Mouse (Mus musculus): ENCODE data around the gene Gcnt2. TPM values are rescaled to one million over a fixed set of nuclear protein-coding genes. Genes with fewer than 3 reads are reported as not detected.

Gene Gcnt2
- total RNA-seq, 1 experiment, result 21.8 TPM

DNA sequence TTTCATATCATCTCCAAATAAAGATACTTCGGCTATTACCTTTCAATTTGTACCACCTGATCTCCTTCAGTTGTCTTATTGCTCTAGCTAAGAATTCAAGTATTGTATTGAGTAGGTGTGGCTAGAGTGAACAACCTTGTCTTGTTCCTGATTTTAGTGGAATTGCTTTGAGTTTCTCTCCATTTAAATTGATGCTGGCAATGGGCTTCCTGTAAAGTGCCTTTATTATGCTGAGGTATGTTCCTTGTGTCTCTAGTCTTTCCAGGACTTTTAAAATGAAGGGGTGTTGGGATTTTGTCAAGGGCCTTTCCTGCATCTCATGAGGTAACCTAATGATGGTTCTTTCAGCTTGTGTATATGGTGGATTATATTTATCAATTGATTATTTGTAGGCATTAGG lies 83.5 kb downstream of the Gcnt2 start:
- no peak for DNase-seq (ENCODE audit: low read depth, low spot score)
- H3K9me3 ChIP-seq (ENCODE audit: control insufficient read depth, insufficient read depth, low read depth, low read length), result no peaks in the 10 kb centered on the region
- TF ChIP-seq HCFC1 (IDR thresholded peaks at IDR 0.05; ENCODE audit: borderline replicate concordance, insufficient read depth, low read length), result no peak
- H3K9ac ChIP-seq (ENCODE audit: insufficient read depth, low read depth, low read length, poor library complexity, severe bottlenecking), result no peak overlapping the region
- in situ Hi-C loops (cut with MboI; ENCODE audit: low sequenced_read_pairs in 2 of 2, unreplicated experiment in 2 of 2), result no loop called here
- no peak overlapping the region for H3K4me3 ChIP-seq (ENCODE audit: insufficient read depth in 1 of 2, low read depth in 1 of 2, low read length in 2 of 2, poor library complexity in 1 of 2, severe bottlenecking in 1 of 2)
- peak overlapping the region; percentile 70; the same call in 1 of the 2 replicates for H3K27ac ChIP-seq (ENCODE audit: insufficient read depth, low read depth, low read length, poor library complexity, severe bottlenecking)
- H3K36me3 ChIP-seq (ENCODE audit: control insufficient read depth, insufficient read depth, low read length, poor library complexity, severe bottlenecking), result no peaks in the 10 kb centered on the region
- peaks cover 19 to 23% of the 10 kb centered on the region in 2 experiments for H3K4me1 ChIP-seq (ENCODE audit: control insufficient read depth in 2 of 2, insufficient read depth in 2 of 2, low read length in 2 of 2, poor library complexity in 1 of 2)

DNA sequence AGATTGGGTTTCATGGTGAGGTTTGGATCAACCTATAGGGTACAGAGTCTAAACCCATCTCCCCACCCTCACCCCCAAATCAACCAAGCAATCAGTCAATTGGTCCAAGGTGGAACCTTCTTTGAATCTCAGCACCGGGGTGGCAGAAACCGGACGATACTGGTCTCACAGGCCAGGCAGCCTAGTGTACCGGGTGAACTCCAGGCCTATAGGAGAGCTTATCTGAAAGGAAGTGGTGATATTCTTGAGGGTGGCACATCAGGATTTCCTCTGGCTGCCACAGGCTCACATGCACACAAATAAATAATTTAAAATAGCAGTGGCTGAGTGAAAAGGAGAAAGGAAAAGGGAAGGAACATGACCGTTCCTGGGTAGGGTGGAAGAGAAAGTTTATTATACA lies 84.4 kb downstream of the Gcnt2 start:
- no peaks in the 10 kb centered on the region for H3K36me3 ChIP-seq (ENCODE audit: control insufficient read depth, insufficient read depth, low read length, poor library complexity, severe bottlenecking)
- H3K9me3 ChIP-seq (ENCODE audit: control insufficient read depth, insufficient read depth, low read depth, low read length), result no peaks in the 10 kb centered on the region
- no peak for DNase-seq (ENCODE audit: low read depth, low spot score)
- peak overlapping the region; percentile 48 to 51 for H3K4me3 ChIP-seq (ENCODE audit: insufficient read depth in 1 of 2, low read depth in 1 of 2, low read length in 2 of 2, poor library complexity in 1 of 2, severe bottlenecking in 1 of 2)
- H3K27ac ChIP-seq (ENCODE audit: insufficient read depth, low read depth, low read length, poor library complexity, severe bottlenecking), result peak overlapping the region; percentile 85
- H3K9ac ChIP-seq (ENCODE audit: insufficient read depth, low read depth, low read length, poor library complexity, severe bottlenecking), result peak overlapping the region; percentile 70; the same call in 1 of the 2 replicates
- no peak for TF ChIP-seq MAFK (IDR thresholded peaks at IDR 0.05; ENCODE audit: insufficient read depth, low read depth, low read length)
- no peak for TF ChIP-seq HCFC1 (IDR thresholded peaks at IDR 0.05; ENCODE audit: borderline replicate concordance, insufficient read depth, low read length)
- no peak for TF ChIP-seq ZNF384 (IDR thresholded peaks at IDR 0.05; ENCODE audit: low read depth, low read length)
- TF ChIP-seq ZC3H11A (IDR thresholded peaks at IDR 0.05; ENCODE audit: borderline replicate concordance, low read depth, low read length), result no peak
- TF ChIP-seq CHD2 (IDR thresholded peaks at IDR 0.05; ENCODE audit: low read depth, low read length), result no peak
- H3K4me1 ChIP-seq (ENCODE audit: control insufficient read depth in 2 of 2, insufficient read depth in 2 of 2, low read length in 2 of 2, poor library complexity in 1 of 2), result peaks cover 16 to 21% of the 10 kb centered on the region in 2 experiments
- in situ Hi-C loops (cut with MboI; ENCODE audit: low sequenced_read_pairs in 2 of 2, unreplicated experiment in 2 of 2), result no loop called here

DNA sequence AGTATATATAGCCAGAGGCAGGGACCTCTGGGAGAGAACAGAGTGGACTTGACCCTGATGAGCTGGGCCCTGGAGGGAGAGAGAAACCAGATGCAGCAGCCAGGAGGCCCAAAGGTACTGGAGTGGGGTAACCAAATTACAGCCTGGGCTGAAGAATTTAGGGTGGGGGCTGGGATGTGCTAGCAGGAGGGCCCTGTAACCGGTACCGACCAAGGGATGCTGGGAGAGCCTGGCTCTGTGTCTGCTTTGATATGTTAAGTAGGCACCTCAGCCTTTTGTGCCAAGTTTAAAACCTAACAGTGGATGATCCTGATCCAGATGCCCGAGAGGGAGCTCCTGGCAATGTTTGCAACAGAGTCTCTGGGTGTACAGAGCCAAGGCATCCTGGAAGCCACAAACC lies 84.8 kb downstream of the Gcnt2 start:
- peak overlapping the region; percentile 70; the same call in 1 of the 2 replicates for H3K9ac ChIP-seq (ENCODE audit: insufficient read depth, low read depth, low read length, poor library complexity, severe bottlenecking)
- no peak for TF ChIP-seq ZNF384 (IDR thresholded peaks at IDR 0.05; ENCODE audit: low read depth, low read length)
- DNase-seq (ENCODE audit: low read depth, low spot score), result peak; percentile 56
- in situ Hi-C loops (cut with MboI; ENCODE audit: low sequenced_read_pairs in 2 of 2, unreplicated experiment in 2 of 2), result no loop called here
- H3K9me3 ChIP-seq (ENCODE audit: control insufficient read depth, insufficient read depth, low read depth, low read length), result no peaks in the 10 kb centered on the region
- peaks cover 16 to 19% of the 10 kb centered on the region in 2 experiments for H3K4me1 ChIP-seq (ENCODE audit: control insufficient read depth in 2 of 2, insufficient read depth in 2 of 2, low read length in 2 of 2, poor library complexity in 1 of 2)
- H3K27ac ChIP-seq (ENCODE audit: insufficient read depth, low read depth, low read length, poor library complexity, severe bottlenecking), result peak overlapping the region; percentile 85
- H3K36me3 ChIP-seq (ENCODE audit: control insufficient read depth, insufficient read depth, low read length, poor library complexity, severe bottlenecking), result no peaks in the 10 kb centered on the region
- H3K4me3 ChIP-seq (ENCODE audit: insufficient read depth in 1 of 2, low read depth in 1 of 2, low read length in 2 of 2, poor library complexity in 1 of 2, severe bottlenecking in 1 of 2), result peak overlapping the region; percentile 48 to 51

DNA sequence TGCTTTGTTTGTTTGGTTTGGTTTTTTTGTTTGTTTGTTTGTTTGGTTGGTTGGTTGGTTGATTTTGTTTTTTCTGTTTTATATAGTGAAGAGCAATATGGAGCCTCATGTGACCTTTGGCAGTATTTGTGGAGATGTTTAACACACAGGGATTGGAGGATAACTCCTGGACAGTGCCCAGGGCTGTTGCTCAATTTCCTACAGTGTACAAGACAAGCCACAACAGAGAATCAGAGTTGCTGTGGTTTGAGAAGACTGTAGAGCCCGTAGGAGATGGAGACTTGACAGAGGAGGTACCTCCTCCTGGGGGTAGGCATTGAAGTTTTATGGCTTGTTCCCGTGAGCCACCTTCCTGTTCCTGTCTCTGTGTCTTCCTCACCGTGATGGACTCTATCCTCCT lies 87.0 kb downstream of the Gcnt2 start:
- H3K9ac ChIP-seq (ENCODE audit: insufficient read depth, low read depth, low read length, poor library complexity, severe bottlenecking), result no peak overlapping the region; the same call in 1 of the 2 replicates
- DNase-seq (ENCODE audit: low read depth, low spot score), result no peak
- no peaks in the 10 kb centered on the region for H3K9me3 ChIP-seq (ENCODE audit: control insufficient read depth, insufficient read depth, low read depth, low read length)
- no peaks in the 10 kb centered on the region for H3K36me3 ChIP-seq (ENCODE audit: control insufficient read depth, insufficient read depth, low read length, poor library complexity, severe bottlenecking)
- no peak overlapping the region for H3K4me3 ChIP-seq (ENCODE audit: insufficient read depth in 1 of 2, low read depth in 1 of 2, low read length in 2 of 2, poor library complexity in 1 of 2, severe bottlenecking in 1 of 2)
- in situ Hi-C loops (cut with MboI; ENCODE audit: low sequenced_read_pairs in 2 of 2, unreplicated experiment in 2 of 2), result no loop called here
- peaks cover 20% of the 10 kb centered on the region in 2 experiments for H3K4me1 ChIP-seq (ENCODE audit: control insufficient read depth in 2 of 2, insufficient read depth in 2 of 2, low read length in 2 of 2, poor library complexity in 1 of 2)
- H3K27ac ChIP-seq (ENCODE audit: insufficient read depth, low read depth, low read length, poor library complexity, severe bottlenecking), result no peak overlapping the region
- TF ChIP-seq ZNF384 (IDR thresholded peaks at IDR 0.05; ENCODE audit: low read depth, low read length), result no peak
- no peak for TF ChIP-seq HCFC1 (IDR thresholded peaks at IDR 0.05; ENCODE audit: borderline replicate concordance, insufficient read depth, low read length)
- TF ChIP-seq ZC3H11A (IDR thresholded peaks at IDR 0.05; ENCODE audit: borderline replicate concordance, low read depth, low read length), result no peak
- no peak for TF ChIP-seq CHD2 (IDR thresholded peaks at IDR 0.05; ENCODE audit: low read depth, low read length)
- TF ChIP-seq MAFK (IDR thresholded peaks at IDR 0.05; ENCODE audit: insufficient read depth, low read depth, low read length), result no peak

DNA sequence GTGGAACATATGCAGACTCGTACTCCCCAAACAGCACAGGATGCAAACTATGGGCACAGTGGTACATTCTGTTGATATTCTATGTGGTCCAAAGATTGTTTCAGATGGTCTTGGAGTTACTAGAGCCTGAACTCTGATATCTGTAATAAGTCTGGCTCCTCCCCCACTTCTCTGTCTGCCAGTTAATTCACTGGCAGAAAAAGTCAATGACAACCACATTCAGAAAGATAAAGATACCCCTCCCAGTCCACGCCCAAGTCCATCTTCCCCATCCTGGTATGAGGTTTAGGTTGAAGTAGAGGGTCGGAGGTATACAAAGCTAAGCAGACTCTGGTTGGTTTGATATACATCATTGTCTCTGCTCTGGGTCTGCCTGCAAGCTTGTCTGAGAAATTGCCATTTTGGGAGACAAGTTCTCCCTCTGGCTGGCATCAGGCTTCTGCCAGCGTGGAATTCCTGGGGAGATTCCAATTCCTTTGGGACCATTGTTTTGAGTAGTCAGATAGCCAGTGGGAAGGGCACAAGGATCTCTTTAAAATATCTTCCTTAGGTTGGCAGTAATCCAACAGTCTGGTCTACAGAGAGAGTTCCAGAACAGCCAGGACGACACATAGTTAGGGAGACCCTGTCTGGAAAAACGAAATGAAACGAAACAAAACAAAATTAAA lies 88.1 kb downstream of the Gcnt2 start:
- TF ChIP-seq ZNF384 (IDR thresholded peaks at IDR 0.05; ENCODE audit: low read depth, low read length) (no peak), HCFC1 (IDR thresholded peaks at IDR 0.05; ENCODE audit: borderline replicate concordance, insufficient read depth, low read length) (no peak), ZC3H11A (IDR thresholded peaks at IDR 0.05; ENCODE audit: borderline replicate concordance, low read depth, low read length) (no peak), CHD2 (IDR thresholded peaks at IDR 0.05; ENCODE audit: low read depth, low read length) (no peak), MAFK (IDR thresholded peaks at IDR 0.05; ENCODE audit: insufficient read depth, low read depth, low read length) (no peak)
- in situ Hi-C loops (cut with MboI; ENCODE audit: low sequenced_read_pairs in 2 of 2, unreplicated experiment in 2 of 2), result no loop called here
- Histone ChIP-seq H3K36me3 (ENCODE audit: control insufficient read depth, insufficient read depth, low read length, poor library complexity, severe bottlenecking) (no peaks in the 10 kb centered on the region), H3K9me3 (ENCODE audit: control insufficient read depth, insufficient read depth, low read depth, low read length) (no peaks in the 10 kb centered on the region), H3K4me3 (ENCODE audit: insufficient read depth in 1 of 2, low read depth in 1 of 2, low read length in 2 of 2, poor library complexity in 1 of 2, severe bottlenecking in 1 of 2) (no peak overlapping the region), H3K27ac (ENCODE audit: insufficient read depth, low read depth, low read length, poor library complexity, severe bottlenecking) (no peak overlapping the region), H3K4me1 (ENCODE audit: control insufficient read depth in 2 of 2, insufficient read depth in 2 of 2, low read length in 2 of 2, poor library complexity in 1 of 2) (peaks cover 20 to 27% of the 10 kb centered on the region in 2 experiments), H3K9ac (ENCODE audit: insufficient read depth, low read depth, low read length, poor library complexity, severe bottlenecking) (no peak overlapping the region)
- DNase-seq (ENCODE audit: low read depth, low spot score), result no peak
